Mouse (Mus musculus) cortical plate, adult 2 months (tissue): Measurements from ENCODE around the gene Ccdc174.
"Not testable (repeated sequence)": the region's sequence is repeated elsewhere in the genome, so short reads cannot be mapped to it uniquely, and the experiment has no call there.

Source experiments
- CTCF ChIP-seq: fragments of 200-500 bp; IDR thresholded peaks from 2 replicates; pipeline ENCODE4 v1.5.1; 2011; ENCODE audit warnings: mild to moderate bottlenecking, control low read depth, low read length; ENCODE audit not compliant: insufficient read depth; ENCODE audit errors: extremely low read depth
- POLR2A ChIP-seq: fragments of 200-500 bp; IDR thresholded peaks from 2 replicates; pipeline ENCODE4 v1.6.1; 2011; ENCODE audit warnings: mild to moderate bottlenecking, low read length, control low read depth; ENCODE audit not compliant: insufficient read depth; ENCODE audit errors: extremely low read depth

DNA sequence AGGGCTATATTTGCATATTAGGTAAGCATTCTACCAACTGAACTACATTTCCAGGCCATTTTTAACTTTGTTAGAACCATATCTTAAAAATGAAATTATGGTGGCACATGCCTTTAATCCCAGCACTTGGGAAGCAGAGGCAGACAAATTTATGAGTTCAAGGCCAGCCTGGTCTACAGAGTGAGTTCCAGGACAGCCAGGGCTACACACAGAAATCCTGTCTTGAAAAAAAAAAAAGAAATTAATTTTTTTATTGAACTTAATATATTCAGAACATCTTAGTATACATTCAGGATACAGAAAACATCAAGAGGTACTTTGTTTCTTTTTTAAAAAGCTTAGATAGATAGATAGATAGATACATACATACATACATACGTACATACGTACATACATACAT lies 24.7 kb downstream of the Ccdc174 start, which contains the start of gene 4930590J08Rik:
- not testable (repeated sequence) for TF ChIP-seq POLR2A, CTCF
